In genomic region chrX:157587001-157587400, GRCm38 (mm10) we compare ENCODE assay signal across 25 mouse cellular contexts. TPM values are rescaled to one million over a fixed set of nuclear protein-coding genes. Genes with fewer than 3 reads are reported as not detected.
DNase-seq lines count a peak whose midpoint lies in the region; ATAC-seq and TF ChIP-seq lines count a peak whose summit lies in the region.
"Had no signal": no experiment of that assay in that cellular context is flagged by ENCODE, and none has a peak within 500 bp of the region (broad histone marks: within the 10 kb centered on the region; RNA-seq: fewer than 3 reads in every experiment).

No protein-coding gene starts in this region.

- 46% methylated on average over 5 of the region's 5 CpGs for WGBS in hindbrain, embryonic 13.5 days
- WGBS in hindbrain, embryonic 10.5 days, result 75% methylated on average over 5 of the region's 5 CpGs
- 54% methylated on average over 5 of the region's 5 CpGs for WGBS in midbrain, postnatal 0 days
- WGBS in midbrain, embryonic 11.5 days, result 68% methylated on average over 5 of the region's 5 CpGs
- WGBS in forebrain, postnatal 0 days, result 52% methylated on average over 5 of the region's 5 CpGs

- 0 out of 2 replicates have a peak overlapping the region, but pooled peaks have one; percentile 12 for H3K27ac ChIP-seq in hindbrain, embryonic 13.5 days
- no peak overlapping the region for H3K27ac ChIP-seq in hindbrain, embryonic 10.5 days
- no peak overlapping the region for H3K27ac ChIP-seq in midbrain, postnatal 0 days (ENCODE audit: low read depth, low read length)
- H3K27ac ChIP-seq in midbrain, embryonic 11.5 days (ENCODE audit: low read depth, low read length), result no peak overlapping the region
- H3K27ac ChIP-seq in forebrain, postnatal 0 days (ENCODE audit: low read depth, low read length), result no peak overlapping the region
- H3K27ac ChIP-seq: hindbrain, embryonic 14.5 days; intestine, embryonic 15.5 days; liver, embryonic 13.5 days; midbrain, embryonic 15.5 days; neural tube, embryonic 13.5 days; stomach, embryonic 15.5 days had no signal

- no peak for TF ChIP-seq CTCF in midbrain, postnatal 0 days (IDR thresholded peaks at IDR 0.05)
- no peak for TF ChIP-seq CTCF in forebrain, postnatal 0 days (IDR thresholded peaks at IDR 0.05; ENCODE audit: low read depth)

- no peak overlapping the region for H3K4me3 ChIP-seq in hindbrain, embryonic 13.5 days
- H3K4me3 ChIP-seq in hindbrain, embryonic 10.5 days, result no peak overlapping the region
- no peak overlapping the region for H3K4me3 ChIP-seq in midbrain, postnatal 0 days (ENCODE audit: low read depth, low read length)
- H3K4me3 ChIP-seq in midbrain, embryonic 11.5 days (ENCODE audit: low read depth, low read length), result no peak overlapping the region
- no peak overlapping the region for H3K4me3 ChIP-seq in forebrain, postnatal 0 days (ENCODE audit: low read depth, low read length)
- H3K4me3 ChIP-seq: heart, embryonic 12.5 days; intestine, embryonic 15.5 days; liver, embryonic 13.5 days; midbrain, embryonic 15.5 days; myocyte; neural tube, embryonic 13.5 days; stomach, embryonic 15.5 days had no signal

- DNase-seq in cerebellum, postnatal 4 days (ENCODE audit: low spot score in 2 of 2), result no peak
- no peak for DNase-seq in hindbrain, embryonic 10.5 days (ENCODE audit: low spot score)
- DNase-seq in midbrain, postnatal 0 days (ENCODE audit: low spot score), result peak; percentile 15
- DNase-seq in midbrain, embryonic 11.5 days (ENCODE audit: low spot score, missing footprints), result no peak
- peak; percentile 8 for DNase-seq in forebrain, postnatal 0 days
- DNase-seq: adrenal gland, postnatal 10 days; gastrocnemius, postnatal 14 days; heart, adult 18-20 months; heart, postnatal 10 days; kidney, adult 8-10 months; kidney, postnatal 10 days; liver, embryonic 13.5 days; lung, adult 2 months; lung, postnatal 36 days; thymus, postnatal 25 days had no signal

- no peaks in the 10 kb centered on the region for H3K9me3 ChIP-seq in hindbrain, embryonic 13.5 days
- no peaks in the 10 kb centered on the region for H3K9me3 ChIP-seq in hindbrain, embryonic 10.5 days
- H3K9me3 ChIP-seq in midbrain, postnatal 0 days (ENCODE audit: low read length), result no peaks in the 10 kb centered on the region
- H3K9me3 ChIP-seq in midbrain, embryonic 11.5 days (ENCODE audit: control insufficient read depth, low read length), result no peaks in the 10 kb centered on the region
- H3K9me3 ChIP-seq in forebrain, postnatal 0 days (ENCODE audit: low read length), result no peaks in the 10 kb centered on the region
- H3K9me3 ChIP-seq: heart, embryonic 12.5 days; intestine, embryonic 15.5 days; liver, embryonic 13.5 days; midbrain, embryonic 15.5 days; neural tube, embryonic 13.5 days; stomach, embryonic 15.5 days had no signal

- no peaks in the 10 kb centered on the region for H3K27me3 ChIP-seq in hindbrain, embryonic 13.5 days
- no peaks in the 10 kb centered on the region for H3K27me3 ChIP-seq in hindbrain, embryonic 10.5 days (ENCODE audit: insufficient read depth, poor library complexity, severe bottlenecking)
- no peaks in the 10 kb centered on the region for H3K27me3 ChIP-seq in midbrain, postnatal 0 days (ENCODE audit: insufficient read depth, low read length)
- H3K27me3 ChIP-seq in midbrain, embryonic 11.5 days (ENCODE audit: control insufficient read depth, insufficient read depth, low read length), result no peaks in the 10 kb centered on the region; the same call in 1 of the 2 replicates
- H3K27me3 ChIP-seq in forebrain, postnatal 0 days (ENCODE audit: insufficient read depth, low read length), result no peaks in the 10 kb centered on the region
- H3K27me3 ChIP-seq: heart, embryonic 12.5 days; intestine, embryonic 15.5 days; liver, embryonic 13.5 days; midbrain, embryonic 15.5 days; neural tube, embryonic 13.5 days; stomach, embryonic 15.5 days had no signal

- no peaks in the 10 kb centered on the region; the same call in 1 of the 2 replicates for H3K4me1 ChIP-seq in hindbrain, embryonic 13.5 days (replicated peaks)
- no peaks in the 10 kb centered on the region for H3K4me1 ChIP-seq in hindbrain, embryonic 10.5 days (replicated peaks)
- no peaks in the 10 kb centered on the region for H3K4me1 ChIP-seq in midbrain, postnatal 0 days (ENCODE audit: insufficient read depth, low read length)
- H3K4me1 ChIP-seq in midbrain, embryonic 11.5 days (ENCODE audit: control insufficient read depth, insufficient read depth, low read length), result no peaks in the 10 kb centered on the region
- H3K4me1 ChIP-seq in forebrain, postnatal 0 days (ENCODE audit: insufficient read depth), result no peaks in the 10 kb centered on the region
- H3K4me1 ChIP-seq: heart, embryonic 12.5 days; intestine, embryonic 15.5 days; liver, embryonic 13.5 days; midbrain, embryonic 15.5 days; neural tube, embryonic 13.5 days; stomach, embryonic 15.5 days had no signal

- no peak overlapping the region for H3K9ac ChIP-seq in hindbrain, embryonic 13.5 days
- no peak overlapping the region for H3K9ac ChIP-seq in midbrain, postnatal 0 days (replicated peaks; ENCODE audit: low read length, poor library complexity, severe bottlenecking)
- no peak overlapping the region for H3K9ac ChIP-seq in midbrain, embryonic 11.5 days (ENCODE audit: low read length)
- no peak overlapping the region for H3K9ac ChIP-seq in forebrain, postnatal 0 days
- H3K9ac ChIP-seq: heart, embryonic 12.5 days; hindbrain, embryonic 14.5 days; intestine, embryonic 15.5 days; liver, embryonic 13.5 days; midbrain, embryonic 15.5 days; neural tube, embryonic 13.5 days; stomach, embryonic 15.5 days had no signal

- peak; percentile 52; the same call in 1 of the 2 replicates for ATAC-seq in cerebellum, adult (ENCODE audit: insufficient number of reproducible peaks, low FRiP score, low TSS enrichment)
- ATAC-seq in hindbrain, embryonic 13.5 days (ENCODE audit: low FRiP score), result no peak
- ATAC-seq in midbrain, postnatal 0 days (ENCODE audit: low FRiP score), result no peak
- ATAC-seq in midbrain, embryonic 11.5 days (ENCODE audit: low FRiP score), result no peak
- peak; percentile 50; the same call in 1 of the 2 replicates for ATAC-seq in forebrain, postnatal 0 days
- no peak for ATAC-seq in megakaryocyte progenitor cell, adult 5-6 weeks (replicated peaks; ENCODE audit: poor library complexity)
- ATAC-seq: intestine, embryonic 15.5 days; midbrain, embryonic 15.5 days had no signal

- H3K36me3 ChIP-seq in hindbrain, embryonic 13.5 days, result peaks cover 3% of the 10 kb centered on the region; the same call in 1 of the 2 replicates
- H3K36me3 ChIP-seq in hindbrain, embryonic 10.5 days, result peaks cover 34% of the 10 kb centered on the region
- H3K36me3 ChIP-seq in midbrain, postnatal 0 days (ENCODE audit: insufficient read depth, low read length), result no peaks in the 10 kb centered on the region
- no peaks in the 10 kb centered on the region for H3K36me3 ChIP-seq in midbrain, embryonic 11.5 days (ENCODE audit: control insufficient read depth, insufficient read depth, low read length)
- H3K36me3 ChIP-seq in forebrain, postnatal 0 days (ENCODE audit: insufficient read depth), result no peaks in the 10 kb centered on the region
- H3K36me3 ChIP-seq: intestine, embryonic 15.5 days; midbrain, embryonic 15.5 days had no signal

- no peak overlapping the region for H3K4me2 ChIP-seq in hindbrain, embryonic 13.5 days
- H3K4me2 ChIP-seq in midbrain, postnatal 0 days (ENCODE audit: low read depth, low read length, poor library complexity, severe bottlenecking), result no peak overlapping the region
- H3K4me2 ChIP-seq in midbrain, embryonic 11.5 days, result no peak overlapping the region
- H3K4me2 ChIP-seq in forebrain, postnatal 0 days (ENCODE audit: low read depth), result no peak overlapping the region
- H3K4me2 ChIP-seq: heart, embryonic 12.5 days; hindbrain, embryonic 14.5 days; intestine, embryonic 15.5 days; liver, embryonic 13.5 days; midbrain, embryonic 15.5 days; neural tube, embryonic 13.5 days; stomach, embryonic 15.5 days had no signal

RNA-seq across cellular contexts. Expression of gene Mbtps2, which starts 11.5 kb away (rescaled TPM):
- polyA plus RNA-seq in hindbrain, embryonic 13.5 days (2015; fragmentation: Nextera tagmentation; extraction: Ambion mirVana), result 27.5 and 30.9 TPM in 2 replicates
- 19.2 and 22.8 TPM in 2 replicates for polyA plus RNA-seq in hindbrain, embryonic 10.5 days (2016; fragmentation: Nextera tagmentation; extraction: Ambion mirVana)
- total RNA-seq in midbrain, postnatal 0 days (2014; rRNA removed), result 16.4 and 24.3 TPM in 2 replicates
- 18.9 and 23.4 TPM in 2 replicates for polyA plus RNA-seq in midbrain, postnatal 0 days (2015; fragmentation: Nextera tagmentation; extraction: Ambion mirVana)
- polyA plus RNA-seq in midbrain, embryonic 11.5 days (2014; fragmentation: Nextera tagmentation; extraction: Ambion mirVana), result 18.3 and 22.8 TPM in 2 replicates
- total RNA-seq in forebrain, postnatal 0 days (2014; rRNA removed), result 15.0 and 19.0 TPM in 2 replicates
- 20.0 and 24.9 TPM in 2 replicates for polyA plus RNA-seq in forebrain, postnatal 0 days (2015; fragmentation: Nextera tagmentation; extraction: Ambion mirVana)
- total RNA-seq in megakaryocyte progenitor cell, adult 5-6 weeks (2015), result 24.9 and 28.4 TPM in 2 replicates
- total RNA-seq in megakaryocyte progenitor cell, adult 5-6 weeks (2017), result 9.5 and 14.1 TPM in 2 replicates

RNA-seq across cellular contexts. Expression of gene Yy2, which starts 18.2 kb away (rescaled TPM):
- 2.7 and 4.0 TPM in 2 replicates for polyA plus RNA-seq in hindbrain, embryonic 13.5 days (2015; fragmentation: Nextera tagmentation; extraction: Ambion mirVana)
- 4.9 and 5.6 TPM in 2 replicates for polyA plus RNA-seq in hindbrain, embryonic 10.5 days (2016; fragmentation: Nextera tagmentation; extraction: Ambion mirVana)
- total RNA-seq in midbrain, postnatal 0 days (2014; rRNA removed), result 0.82 and 2.9 TPM in 2 replicates
- 1.6 and 2.1 TPM in 2 replicates for polyA plus RNA-seq in midbrain, postnatal 0 days (2015; fragmentation: Nextera tagmentation; extraction: Ambion mirVana)
- polyA plus RNA-seq in midbrain, embryonic 11.5 days (2014; fragmentation: Nextera tagmentation; extraction: Ambion mirVana), result 4.7 and 4.9 TPM in 2 replicates
- 1.5 and 4.1 TPM in 2 replicates for total RNA-seq in forebrain, postnatal 0 days (2014; rRNA removed)
- 1.3 and 1.8 TPM in 2 replicates for polyA plus RNA-seq in forebrain, postnatal 0 days (2015; fragmentation: Nextera tagmentation; extraction: Ambion mirVana)
- 4.3 and 8.7 TPM in 2 replicates for total RNA-seq in megakaryocyte progenitor cell, adult 5-6 weeks (2015)
- total RNA-seq in megakaryocyte progenitor cell, adult 5-6 weeks (2017), result 2.9 and 4.0 TPM in 2 replicates
- polyA plus RNA-seq: lung, adult 2 months had no signal

Comparison
In these comparisons a context has a peak if more than half of its experiments do, and no peak if none do; other contexts are left out.
1. DNase-seq: peak in midbrain, postnatal 0 days (single experiment) and forebrain, postnatal 0 days (single experiment); none in cerebellum, postnatal 4 days (0 of 2), hindbrain, embryonic 10.5 days (single experiment) and midbrain, embryonic 11.5 days (single experiment).
2. ATAC-seq: peak in cerebellum, adult (single experiment) and forebrain, postnatal 0 days (single experiment); none in hindbrain, embryonic 13.5 days (single experiment), midbrain, postnatal 0 days (single experiment), midbrain, embryonic 11.5 days (single experiment) and megakaryocyte progenitor cell, adult 5-6 weeks (single experiment).